Mouse (Mus musculus) large intestine, adult 2 months (tissue): ENCODE results near the gene Serpinb11. TPM values are rescaled to one million over a fixed set of nuclear protein-coding genes. Genes with fewer than 3 reads are reported as not detected.

ENCODE experiments used
- polyA plus RNA-seq: library from polyadenylated mRNA; depleted of rRNA; stranded (reverse); fragments of >200 nt; gene quantifications from 2 replicates; pipeline ENCODE4 v1.2.3, GENCODE M21; 2012; rRNA removed

The Serpinb11 gene
- polyA plus RNA-seq, 1 experiment, result not detected

Other genes with a start within 250 kb of the Serpinb11 start
- gene Serpinb3b, start 82.8 kb upstream of the Serpinb11 start, polyA plus RNA-seq, result not detected in 2 replicates
- not detected in 2 replicates for gene Serpinb3c, start 82.8 kb upstream of the Serpinb11 start, polyA plus RNA-seq
- gene Serpinb7, start 38.5 kb downstream of the Serpinb11 start, polyA plus RNA-seq, result not detected in 2 replicates
- gene Serpinb2, start 150.2 kb downstream of the Serpinb11 start, polyA plus RNA-seq, result 0.15 and 0.36 TPM in 2 replicates
- gene Serpinb8, start 228.8 kb downstream of the Serpinb11 start, polyA plus RNA-seq, result 0.58 and 0.68 TPM in 2 replicates